In the genomic region with DNA sequence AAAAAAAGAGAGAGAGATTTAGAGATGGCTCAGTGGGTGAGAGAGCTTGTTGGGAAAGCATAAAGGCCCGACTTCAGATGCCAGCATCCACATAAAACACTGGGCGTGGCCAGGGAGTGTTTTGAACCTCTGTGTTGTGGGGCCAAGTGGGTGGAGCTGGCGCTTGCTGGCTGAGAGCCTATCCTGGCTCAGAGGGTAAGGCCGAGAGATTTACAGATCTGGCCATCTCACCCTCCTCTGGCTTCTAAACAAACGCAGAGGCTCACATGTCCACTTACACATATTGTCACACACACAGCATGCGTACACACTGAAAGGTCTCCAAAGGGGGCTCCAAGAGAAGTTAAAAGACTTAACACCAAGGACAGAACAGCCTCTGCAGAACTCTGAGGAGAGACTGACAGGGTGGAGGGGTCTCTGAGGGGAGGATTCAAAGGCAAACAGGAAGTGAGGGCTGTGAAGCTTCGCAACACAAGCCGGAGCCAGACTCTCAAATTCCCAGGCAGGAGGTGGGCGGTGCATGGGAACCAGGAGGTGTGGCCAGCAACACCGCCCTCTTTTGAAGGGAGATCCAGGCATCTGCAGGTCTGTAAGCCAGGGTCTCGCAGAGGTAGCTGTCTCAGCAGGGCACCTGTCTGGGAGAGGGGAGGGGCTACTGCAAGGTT, we compare ENCODE assay signal across 8 mouse cellular contexts.
DNase-seq lines count a peak whose midpoint lies in the region; ATAC-seq and TF ChIP-seq lines count a peak whose summit lies in the region.

No protein-coding gene starts in this region.

- no peak overlapping the region for H3K9ac ChIP-seq in intestine, embryonic 15.5 days

- WGBS in embryonic facial prominence, embryonic 10.5 days: 7% methylated on average over 11 of the region's 11 CpGs
- WGBS in intestine, embryonic 15.5 days: 4% methylated on average over 11 of the region's 11 CpGs

- peak; percentile 87 for ATAC-seq in intestine, embryonic 15.5 days

- 0 out of 2 replicates have a peak, but pooled peaks cover 3% of the 10 kb centered on the region for H3K9me3 ChIP-seq in embryonic facial prominence, embryonic 10.5 days
- no peaks in the 10 kb centered on the region for H3K9me3 ChIP-seq in intestine, embryonic 15.5 days

- intact Hi-C loops in heart, postnatal 25 days (cut with DNase I): no loop called here

- no peak for TF ChIP-seq CTCF in layer of hippocampus, adult 2 months (conservative IDR thresholded peaks at IDR 0.05)

- H3K4me3 ChIP-seq in embryonic facial prominence, embryonic 10.5 days: peak overlapping the region; percentile 44
- 0 out of 2 replicates have a peak overlapping the region, but pooled peaks have one; percentile 10 for H3K4me3 ChIP-seq in intestine, embryonic 15.5 days (replicated peaks)
- H3K4me3 ChIP-seq in layer of hippocampus, adult 2 months: no peak overlapping the region

- H3K4me1 ChIP-seq in embryonic facial prominence, embryonic 10.5 days: peaks cover 15% of the 10 kb centered on the region
- peaks cover 8% of the 10 kb centered on the region; the same call in 1 of the 2 replicates for H3K4me1 ChIP-seq in intestine, embryonic 15.5 days (replicated peaks)

- H3K36me3 ChIP-seq in embryonic facial prominence, embryonic 10.5 days (replicated peaks): no peaks in the 10 kb centered on the region
- H3K36me3 ChIP-seq in intestine, embryonic 15.5 days: no peaks in the 10 kb centered on the region

- H3K27me3 ChIP-seq in embryonic facial prominence, embryonic 10.5 days (replicated peaks; ENCODE audit: low read depth, poor library complexity, severe bottlenecking): no peaks in the 10 kb centered on the region
- no peaks in the 10 kb centered on the region for H3K27me3 ChIP-seq in intestine, embryonic 15.5 days (replicated peaks)

- DNase-seq in heart, adult 18-20 months: peak; percentile 1 to 2
- DNase-seq in heart, postnatal 25 days (ENCODE audit: low spot score): no peak
- DNase-seq in embryonic facial prominence, embryonic 10.5 days (ENCODE audit: low spot score): peak; percentile 70
- DNase-seq in mesoderm, embryonic 11.5 days (ENCODE audit: low read depth, low spot score): peak; percentile 69
- no peak for DNase-seq in layer of hippocampus, adult 2 months (ENCODE audit: low spot score in 2 of 2)
- no peak for DNase-seq in thymus, postnatal 14 days
- no peak for DNase-seq in right cerebral cortex, postnatal 4 days

- H3K4me2 ChIP-seq in intestine, embryonic 15.5 days (replicated peaks): peak overlapping the region; percentile 52

- H3K27ac ChIP-seq in embryonic facial prominence, embryonic 10.5 days (replicated peaks): 0 out of 2 replicates have a peak overlapping the region, but pooled peaks have one; percentile 48
- no peak overlapping the region for H3K27ac ChIP-seq in intestine, embryonic 15.5 days
- no peak overlapping the region for H3K27ac ChIP-seq in layer of hippocampus, adult 2 months

Comparison
In these comparisons a context has a peak if more than half of its experiments do, and no peak if none do; other contexts are left out.
1. DNase-seq: peak in heart, adult 18-20 months (2 of 2), embryonic facial prominence, embryonic 10.5 days (single experiment) and mesoderm, embryonic 11.5 days (single experiment); none in heart, postnatal 25 days (single experiment), layer of hippocampus, adult 2 months (0 of 2), thymus, postnatal 14 days (single experiment) and right cerebral cortex, postnatal 4 days (single experiment).